Mouse (Mus musculus) limb, embryonic 10.5 days (tissue): ENCODE results near the gene Srsf2. TPM values are rescaled to one million over a fixed set of nuclear protein-coding genes. Genes with fewer than 3 reads are reported as not detected.
"Not testable (repeated sequence)": the region's sequence is repeated elsewhere in the genome, so short reads cannot be mapped to it uniquely, and the experiment has no call there.

Experiments
- DNase-seq: peaks from one replicate; pipeline ENCODE4 v3.0.0-alpha.2; 2017; ENCODE audit warnings: low spot score
- H3K27ac ChIP-seq: fragments of 300-500 bp; sonication (generic); 2 replicates; pipeline ENCODE4 v1.5.1; 2016; ENCODE audit warnings: mild to moderate bottlenecking
- H3K27me3 ChIP-seq: fragments of 300-500 bp; sonication (generic); 2 replicates; pipeline ENCODE4 v1.6.1; 2016; ENCODE audit warnings: low read depth, mild to moderate bottlenecking; ENCODE audit not compliant: poor library complexity, severe bottlenecking
- H3K36me3 ChIP-seq: fragments of 300-500 bp; sonication (generic); 2 replicates; pipeline ENCODE4 v1.6.1; 2016; ENCODE audit warnings: mild to moderate bottlenecking, moderate library complexity
- H3K4me1 ChIP-seq: fragments of 300-500 bp; sonication (generic); 2 replicates; pipeline ENCODE4 v1.6.1; 2016
- H3K4me3 ChIP-seq: fragments of 300-500 bp; sonication (generic); 2 replicates; pipeline ENCODE4 v1.5.1; 2016; ENCODE audit warnings: mild to moderate bottlenecking, moderate library complexity
- H3K9me3 ChIP-seq: fragments of 300-500 bp; sonication (generic); replicated peaks from 2 replicates; pipeline ENCODE4 v1.6.1; 2016; ENCODE audit warnings: mild to moderate bottlenecking
- WGBS: fragments of 180-500 bp; shearing (Covaris S2); methylation state at CpG from one replicate; pipeline ENCODE4 v1.1.7; 2016; 5-methylcytosine and 5-hydroxymethylcytosine counted together
- polyA plus RNA-seq: library from polyadenylated mRNA; unstranded; fragments of >200 nt; fragmentation: Nextera tagmentation; extraction: Ambion mirVana; gene quantifications from 2 replicates; pipeline ENCODE4 v1.2.1, GENCODE M21; 2016

Gene Srsf2
- polyA plus RNA-seq, 1 experiment from 2014 or later: 925 TPM

DNA sequence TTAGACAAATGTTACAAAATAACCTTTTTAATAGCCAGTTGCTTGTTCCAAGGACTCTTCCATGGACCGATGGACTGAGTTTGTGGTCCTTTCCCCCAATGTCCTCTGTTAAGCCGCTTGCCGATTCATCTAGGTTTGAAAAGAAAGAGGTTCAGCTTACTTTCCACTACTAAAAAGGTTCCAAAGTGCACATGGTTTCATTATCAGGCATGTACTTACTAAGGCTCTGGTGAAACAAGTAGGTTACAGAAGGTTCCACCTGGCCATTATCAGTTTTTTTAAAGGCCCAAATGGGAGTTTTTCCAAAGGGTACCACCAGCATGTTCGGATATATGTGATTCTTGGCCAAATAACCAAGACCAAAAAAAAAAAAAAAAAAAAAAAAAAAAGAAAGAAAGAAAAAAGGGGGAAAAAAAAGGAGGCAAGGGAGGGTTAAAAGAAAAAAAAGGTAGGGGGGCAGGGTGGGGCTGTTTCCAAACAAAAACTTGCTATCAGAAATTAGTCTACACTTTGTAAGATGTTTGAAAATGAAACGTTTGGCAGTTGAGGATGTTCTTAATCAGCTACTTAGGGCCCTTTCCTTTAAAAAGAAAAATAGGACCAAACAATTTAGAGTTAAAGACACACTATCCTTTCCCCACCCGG is 1.9 kb downstream of the Srsf2 start:
- H3K27me3 ChIP-seq: no peaks in the 10 kb centered on the region
- 55% methylated on average over 6 of the region's 6 CpGs for WGBS
- H3K36me3 ChIP-seq: peaks cover 59% of the 10 kb centered on the region
- peak overlapping the region; percentile 93 for H3K4me3 ChIP-seq
- H3K4me1 ChIP-seq: peaks cover 28% of the 10 kb centered on the region
- H3K27ac ChIP-seq: no peak overlapping the region
- DNase-seq: no peak
- H3K9me3 ChIP-seq: no peaks in the 10 kb centered on the region

DNA sequence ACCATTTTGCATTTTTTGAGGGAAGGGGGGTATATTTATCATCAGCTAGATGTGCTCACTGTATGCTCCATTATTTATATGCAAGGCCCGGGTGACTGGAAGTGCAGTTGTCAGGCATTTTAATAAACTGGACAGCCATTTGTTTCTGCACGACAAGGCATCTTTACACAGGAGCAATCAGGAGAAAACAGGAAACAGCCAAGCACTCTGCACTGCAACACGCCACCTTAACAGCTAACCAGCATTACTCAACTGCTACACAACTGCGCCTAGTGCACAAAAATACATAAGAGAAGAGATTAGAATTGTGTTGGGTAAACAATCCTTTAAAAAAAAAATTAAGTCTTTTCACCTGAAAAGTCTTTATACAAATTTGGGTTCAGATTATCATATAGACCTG is 2.8 kb downstream of the Srsf2 start:
- H3K4me1 ChIP-seq: peaks cover 24% of the 10 kb centered on the region
- peaks cover 63% of the 10 kb centered on the region for H3K36me3 ChIP-seq
- peak overlapping the region; percentile 93 for H3K4me3 ChIP-seq
- no peaks in the 10 kb centered on the region for H3K9me3 ChIP-seq
- no peak overlapping the region for H3K27ac ChIP-seq
- DNase-seq: no peak
- WGBS: 72% methylated on average over 4 of the region's 4 CpGs
- H3K27me3 ChIP-seq: no peaks in the 10 kb centered on the region

DNA sequence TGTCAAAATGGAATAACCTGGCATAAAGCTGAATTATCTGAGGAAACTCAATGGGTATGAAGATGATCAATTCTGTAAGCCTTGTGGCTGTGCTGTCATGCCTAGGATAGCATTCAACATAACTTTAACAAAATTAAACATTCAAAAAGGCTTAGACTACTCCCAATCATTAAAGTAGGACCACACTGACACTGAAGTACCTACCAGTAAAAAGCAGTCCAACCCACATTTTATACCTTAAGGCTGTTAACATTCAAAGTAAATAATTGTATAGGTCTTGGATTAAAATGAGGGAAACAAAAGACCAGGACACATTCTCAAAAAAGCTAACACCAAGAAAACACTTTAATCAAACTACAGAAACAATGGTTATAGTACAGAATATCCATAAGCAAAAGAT is 3.3 kb downstream of the Srsf2 start:
- no peaks in the 10 kb centered on the region for H3K9me3 ChIP-seq
- H3K4me1 ChIP-seq: peaks cover 20% of the 10 kb centered on the region
- no peaks in the 10 kb centered on the region for H3K27me3 ChIP-seq
- peaks cover 63% of the 10 kb centered on the region for H3K36me3 ChIP-seq
- no peak for DNase-seq
- no peak overlapping the region for H3K27ac ChIP-seq
- H3K4me3 ChIP-seq: no peak overlapping the region

DNA sequence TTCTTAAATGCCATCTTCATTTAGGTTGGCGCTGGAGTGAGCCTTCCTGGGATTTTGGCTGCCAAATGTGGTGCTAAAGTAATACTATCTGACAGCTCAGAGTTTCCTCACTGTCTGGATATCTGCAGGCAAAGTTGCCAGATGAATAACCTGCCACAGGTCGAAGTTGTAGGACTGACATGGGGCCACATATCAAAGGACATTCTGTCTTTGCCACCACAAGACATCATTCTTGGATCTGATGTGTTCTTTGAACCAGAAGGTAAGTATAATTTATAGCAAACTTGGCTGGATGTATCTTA is 4.1 kb downstream of the Srsf2 start:
- not testable (repeated sequence) for DNase-seq, H3K9me3 ChIP-seq, H3K27ac ChIP-seq, H3K27me3 ChIP-seq, H3K4me3 ChIP-seq
- WGBS: 83% methylated on average over 2 of the region's 2 CpGs
- H3K4me1 ChIP-seq: peaks cover 22% of the 10 kb centered on the region
- H3K36me3 ChIP-seq: peaks cover 63% of the 10 kb centered on the region

DNA sequence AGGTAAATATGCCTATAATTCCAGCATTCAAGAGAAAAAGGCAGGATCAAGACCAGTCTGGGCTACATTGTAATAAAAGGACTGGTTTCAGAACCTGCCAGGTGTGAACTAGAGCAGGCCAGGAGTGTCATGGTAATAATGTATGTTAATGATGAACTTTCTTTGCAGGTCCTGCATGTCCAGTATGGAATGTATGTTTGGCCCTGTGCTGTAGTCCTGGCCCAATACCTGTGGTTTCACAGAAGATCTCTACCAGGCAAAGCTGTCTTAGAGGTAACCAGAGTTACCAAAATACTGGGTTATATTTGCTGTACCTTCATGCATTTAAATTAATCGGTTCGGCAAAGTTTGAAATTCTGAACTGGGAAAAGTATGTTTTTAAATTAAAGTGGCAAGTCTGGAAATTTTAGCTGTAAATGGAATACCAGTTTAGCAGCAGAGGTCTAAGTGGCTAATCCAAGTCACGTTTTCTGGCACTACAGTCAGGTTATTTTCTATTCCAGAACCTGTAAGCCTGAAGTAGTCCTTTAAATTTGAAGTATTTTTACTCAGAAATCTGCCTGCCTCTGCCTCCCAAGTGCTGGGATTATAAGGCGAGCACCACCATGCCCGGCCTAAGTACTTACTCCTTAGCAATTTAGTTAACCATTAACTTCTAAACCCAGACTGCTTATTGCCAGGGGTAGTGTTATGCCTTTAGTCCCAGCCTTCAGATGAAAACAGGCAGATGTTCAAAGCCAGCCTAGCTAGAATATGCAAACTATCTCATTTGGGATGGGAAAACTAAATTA is 4.6 kb downstream of the Srsf2 start:
- Histone ChIP-seq H3K4me1 (peaks cover 22% of the 10 kb centered on the region), H3K27ac (no peak overlapping the region), H3K9me3 (no peaks in the 10 kb centered on the region), H3K27me3 (no peaks in the 10 kb centered on the region), H3K36me3 (peaks cover 63% of the 10 kb centered on the region), H3K4me3 (no peak overlapping the region)
- no peak for DNase-seq
- WGBS: 86% methylated on average over 5 of the region's 5 CpGs

DNA sequence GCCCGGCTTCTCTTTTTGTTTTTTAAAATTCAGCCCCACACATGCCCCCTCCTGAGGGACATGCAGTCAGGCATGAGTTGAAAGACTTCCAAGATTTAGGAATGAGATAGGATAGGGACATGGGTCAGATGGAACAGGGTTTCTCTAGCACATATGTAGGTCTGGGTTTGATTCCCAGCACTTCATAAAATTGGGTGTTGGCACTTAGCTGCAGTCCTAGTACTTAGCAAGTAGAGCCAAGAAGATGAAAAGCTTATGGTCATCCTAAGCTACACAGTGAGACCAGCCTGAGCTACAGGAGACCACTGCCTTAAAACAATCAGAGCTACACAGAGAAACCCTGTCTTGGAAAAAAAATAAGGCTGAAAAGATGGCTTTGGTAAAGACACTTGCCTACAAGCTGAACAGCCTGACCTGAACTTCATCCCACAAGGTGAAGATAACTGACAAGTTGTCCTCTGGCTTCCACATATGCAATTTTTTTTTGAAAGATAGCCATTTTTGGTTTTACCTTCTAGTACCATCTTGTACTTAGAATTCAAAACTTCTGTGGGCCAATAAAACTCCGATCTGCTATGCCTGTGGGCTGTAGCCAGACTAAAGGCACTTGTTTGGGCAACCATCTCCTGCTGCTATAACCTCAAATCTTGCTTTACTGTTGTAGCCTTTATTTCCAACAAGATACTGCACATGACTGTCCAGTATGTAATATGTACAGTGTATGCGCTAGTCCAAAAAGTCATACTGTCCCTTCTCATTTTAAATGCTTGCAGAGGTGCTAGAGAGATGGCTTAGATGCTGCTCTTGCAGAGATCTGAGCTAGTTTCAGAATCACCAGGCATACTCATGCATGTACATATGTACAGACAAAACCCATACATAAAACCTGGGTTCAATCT is 5.5 kb downstream of the Srsf2 start:
- Histone ChIP-seq H3K27ac (no peak overlapping the region), H3K27me3 (no peaks in the 10 kb centered on the region), H3K4me3 (no peak overlapping the region), H3K4me1 (peaks cover 22% of the 10 kb centered on the region), H3K36me3 (peaks cover 63% of the 10 kb centered on the region), H3K9me3 (no peaks in the 10 kb centered on the region)
- DNase-seq: no peak
- WGBS: 92% methylated on average over 3 of the region's 3 CpGs

DNA sequence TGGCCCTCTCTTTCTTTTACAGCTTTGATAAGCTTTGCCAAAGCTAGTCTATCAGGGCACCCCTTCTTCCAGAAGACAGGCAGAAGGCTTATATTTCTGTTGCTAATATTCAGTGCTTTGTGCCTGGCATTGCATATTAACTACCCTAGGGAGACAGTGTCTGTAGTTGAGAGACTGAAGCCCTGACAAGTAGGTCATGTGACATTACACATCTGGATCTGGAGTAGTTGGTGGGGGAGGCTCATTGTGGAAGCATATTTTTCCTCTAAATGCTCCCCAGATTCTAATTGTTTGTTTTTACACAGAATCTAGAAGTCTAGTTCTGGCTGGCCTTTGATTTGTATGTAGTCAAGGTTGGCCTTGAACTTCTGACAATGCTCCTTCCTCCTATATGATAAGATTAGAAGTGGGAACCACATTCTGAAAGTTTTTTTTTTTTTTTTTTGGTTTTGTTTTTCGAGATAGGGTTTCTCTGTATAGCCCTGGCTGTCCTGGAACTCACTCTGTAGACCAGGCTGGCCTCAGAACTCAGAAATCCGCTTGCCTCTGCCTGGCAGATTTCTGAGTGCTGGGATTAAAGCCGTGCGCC is 6.2 kb downstream of the Srsf2 start:
- peaks cover 59% of the 10 kb centered on the region for H3K36me3 ChIP-seq

DNA sequence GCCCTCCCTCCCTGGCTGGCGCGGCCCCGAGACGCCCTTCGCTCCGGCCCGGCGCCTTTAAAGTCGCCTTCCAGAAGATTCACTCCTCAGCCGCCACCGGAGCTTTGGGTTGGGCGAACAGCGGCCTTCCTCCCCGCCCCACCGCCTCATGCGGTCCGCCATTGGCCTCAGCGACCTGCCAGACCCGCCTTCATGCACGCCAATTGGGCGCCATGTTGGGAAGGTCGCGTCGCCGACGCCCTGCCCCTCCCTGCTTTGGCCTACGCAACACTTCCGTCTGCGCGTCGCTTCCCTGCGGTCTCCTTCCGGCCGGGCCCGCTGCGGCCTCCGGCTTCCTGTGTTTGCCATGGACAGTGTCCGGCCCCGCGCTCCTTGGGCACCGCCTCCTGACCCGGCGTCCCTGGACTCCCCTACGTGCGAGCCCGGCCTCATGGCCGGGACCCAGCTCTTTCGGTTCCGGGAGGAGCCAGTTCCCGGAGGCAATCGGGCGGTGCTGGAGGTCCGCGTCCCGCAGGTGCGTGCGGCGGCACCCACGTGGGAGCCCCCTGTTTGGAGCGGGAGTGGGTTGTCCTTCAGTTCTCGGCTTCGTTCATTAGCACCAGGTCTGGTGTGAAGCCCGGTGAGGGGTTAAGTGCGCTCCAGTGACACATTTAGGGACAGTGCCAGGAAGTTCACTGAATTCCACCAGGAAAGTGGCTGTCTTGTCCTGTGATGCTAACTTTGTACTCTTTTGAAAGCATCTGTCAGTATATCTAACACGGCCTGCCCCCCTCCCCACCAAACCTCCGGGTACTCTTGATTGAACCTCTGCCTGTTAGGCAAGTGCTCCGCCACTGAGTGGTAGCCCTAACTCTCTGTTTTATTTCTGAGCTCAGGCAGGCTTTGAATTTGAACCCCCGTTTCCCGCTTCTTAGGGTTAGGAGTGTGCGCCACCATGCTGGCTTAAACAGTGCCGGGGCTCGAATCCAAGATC is 9.3 kb downstream of the Srsf2 start, which contains the start of the genes Mettl23 and Jmjd6:
Gene Mettl23, plus strand, starts transcription at position 18 of the 973 bp plus-strand sequence.
Gene Jmjd6, minus strand, starts transcription at position 189 of the 973 bp plus-strand sequence.
- H3K9me3 ChIP-seq: no peaks in the 10 kb centered on the region
- peaks cover 34% of the 10 kb centered on the region for H3K4me1 ChIP-seq
- peak; percentile 96 for DNase-seq
- no peaks in the 10 kb centered on the region for H3K27me3 ChIP-seq
- H3K27ac ChIP-seq: peak within 1 kb of the TSS; percentile 98
- peak within 1 kb of the TSS; percentile 90 for H3K4me3 ChIP-seq
- under 1% methylated on average over 72 of the region's 72 CpGs for WGBS
- H3K36me3 ChIP-seq: peaks cover 59% of the 10 kb centered on the region

More for the DNA sequence above, 6.2 kb downstream of the Srsf2 start:
- WGBS: 88% methylated on average over 4 of the region's 4 CpGs
- DNase-seq: no peak
- Histone ChIP-seq H3K27ac (no peak overlapping the region), H3K9me3 (no peaks in the 10 kb centered on the region), H3K4me1 (peaks cover 22% of the 10 kb centered on the region), H3K4me3 (no peak overlapping the region), H3K27me3 (no peaks in the 10 kb centered on the region)

DNA sequence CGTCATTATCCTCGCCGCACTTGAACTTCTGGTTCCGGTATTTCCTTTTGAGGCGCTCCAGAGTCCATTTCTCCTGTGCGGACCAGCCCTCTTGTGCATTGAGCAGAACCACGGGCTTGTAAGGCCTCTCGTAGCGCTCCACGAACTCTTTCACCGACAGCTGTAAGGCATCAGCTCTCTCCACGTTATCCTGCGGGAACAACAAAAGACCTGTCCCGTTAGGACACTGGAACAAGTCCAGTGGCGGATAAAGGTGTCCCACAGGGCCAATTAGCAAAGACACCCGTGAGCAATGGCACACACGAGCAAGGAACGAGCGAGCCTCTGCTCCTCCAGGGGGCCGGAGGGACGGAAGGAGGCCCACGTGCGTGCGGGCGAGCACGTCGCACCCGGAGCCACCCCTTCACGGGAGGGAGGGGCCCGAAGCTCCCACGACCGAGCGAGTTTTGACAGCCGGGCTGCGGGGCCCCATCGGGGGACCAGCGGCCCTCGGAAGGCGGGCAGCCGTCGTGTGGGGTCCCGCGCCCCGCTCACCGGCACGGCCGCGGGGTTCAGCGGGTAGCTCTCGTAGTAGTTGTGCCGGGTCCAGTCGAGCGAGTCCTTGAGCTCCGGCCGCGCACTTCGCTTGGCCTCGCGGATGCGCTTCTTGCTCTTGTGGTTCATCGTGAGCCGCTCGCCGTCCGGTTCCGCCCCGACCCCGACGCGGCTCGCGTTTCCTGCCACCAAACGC is 10.2 kb downstream of the Srsf2 start:
- WGBS: under 1% methylated on average over 73 of the region's 73 CpGs
- no peaks in the 10 kb centered on the region for H3K27me3 ChIP-seq
- H3K36me3 ChIP-seq: peaks cover 59% of the 10 kb centered on the region
- peak overlapping the region; percentile 90 for H3K4me3 ChIP-seq
- H3K4me1 ChIP-seq: peaks cover 34% of the 10 kb centered on the region
- H3K27ac ChIP-seq: peak overlapping the region; percentile 98
- no peaks in the 10 kb centered on the region for H3K9me3 ChIP-seq
- DNase-seq: peak; percentile 77

DNA sequence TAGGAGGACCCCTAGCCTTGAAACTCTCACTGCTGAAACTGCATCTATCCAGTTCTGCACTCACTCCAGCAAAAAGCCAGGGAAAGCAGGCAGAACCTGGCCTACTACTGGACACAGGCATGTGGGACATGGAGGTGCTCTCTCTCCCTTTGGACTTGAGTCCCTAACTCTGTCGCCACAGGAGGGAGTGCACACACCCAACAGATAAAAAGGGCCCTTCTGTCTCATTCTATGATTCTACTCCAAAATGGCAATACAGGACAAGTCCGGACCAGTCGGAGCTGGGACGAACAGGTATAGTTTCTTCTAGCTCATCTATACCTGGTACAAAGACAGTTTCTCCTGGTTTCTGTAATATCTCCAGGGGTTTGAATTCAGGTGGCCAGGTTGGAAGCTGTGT is 12.1 kb downstream of the Srsf2 start:
- Histone ChIP-seq H3K27ac (no peak overlapping the region), H3K27me3 (no peaks in the 10 kb centered on the region), H3K4me3 (peak overlapping the region; percentile 90; the same call in 1 of the 2 replicates), H3K4me1 (peaks cover 34% of the 10 kb centered on the region), H3K36me3 (peaks cover 62% of the 10 kb centered on the region), H3K9me3 (no peaks in the 10 kb centered on the region)
- WGBS: 88% methylated on average over 4 of the region's 4 CpGs
- no peak for DNase-seq

DNA sequence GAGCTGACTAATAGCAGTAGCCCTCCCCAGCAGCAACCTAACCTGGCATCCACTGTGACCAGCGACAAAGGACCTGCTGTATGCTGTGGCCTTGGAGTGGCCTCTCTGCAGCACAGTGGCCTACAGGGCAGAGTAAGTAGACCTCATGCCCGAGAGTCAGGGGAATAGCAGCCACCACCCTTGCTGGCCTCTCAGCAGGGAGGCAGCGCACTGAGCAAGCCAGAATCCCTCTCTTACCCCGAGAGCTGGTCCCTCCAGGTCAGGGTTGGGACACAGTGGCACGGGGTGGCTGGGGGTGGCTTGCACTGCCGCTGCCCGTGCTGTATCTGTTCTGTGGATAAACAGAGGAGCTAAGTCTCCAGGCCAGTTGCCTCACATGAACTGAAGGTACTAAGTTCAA is 13.3 kb downstream of the Srsf2 start:
- no peak overlapping the region for H3K4me3 ChIP-seq
- H3K27ac ChIP-seq: no peak overlapping the region
- H3K36me3 ChIP-seq: peaks cover 71% of the 10 kb centered on the region
- peaks cover 33% of the 10 kb centered on the region for H3K4me1 ChIP-seq
- no peaks in the 10 kb centered on the region for H3K27me3 ChIP-seq
- H3K9me3 ChIP-seq: no peaks in the 10 kb centered on the region
- WGBS: 91% methylated on average over 7 of the region's 7 CpGs
- no peak for DNase-seq
